Mouse (Mus musculus) neural tube, embryonic 11.5 days (tissue): Measurements from ENCODE around the gene Zfp260. TPM values are rescaled to one million over a fixed set of nuclear protein-coding genes. Genes with fewer than 3 reads are reported as not detected.
A peak's percentile ranks its signal among the peaks of the same experiment; 100 is the strongest.

Experiments used
- ATAC-seq: fragments of 200-750 bp; cut with Nextera tagmentation; 2 replicates; pipeline ENCODE4 v1.8.0; 2017; ENCODE audit warnings: moderate number of reproducible peaks, mild to moderate bottlenecking, moderate TSS enrichment, moderate library complexity; ENCODE audit not compliant: insufficient read depth, low FRiP score, low TSS enrichment
- DNase-seq: peaks from one replicate; pipeline ENCODE4 v3.0.0-alpha.2; 2015; ENCODE audit warnings: low spot score
- H3K27ac ChIP-seq: fragments of 300-500 bp; sonication (generic); 2 replicates; pipeline ENCODE4 v1.5.1; 2014; ENCODE audit warnings: low read depth, mild to moderate bottlenecking, low read length
- H3K27me3 ChIP-seq: fragments of 300-500 bp; sonication (generic); 2 replicates; pipeline ENCODE4 v1.6.1; 2014; ENCODE audit warnings: mild to moderate bottlenecking, low read length, mixed read lengths; ENCODE audit not compliant: control insufficient read depth, insufficient read depth
- H3K36me3 ChIP-seq: fragments of 300-500 bp; sonication (generic); 2 replicates; pipeline ENCODE4 v1.6.1; 2014; ENCODE audit warnings: mild to moderate bottlenecking, low read length, moderate library complexity, mixed read lengths; ENCODE audit not compliant: control insufficient read depth, insufficient read depth
- H3K4me1 ChIP-seq: fragments of 300-500 bp; sonication (generic); 2 replicates; pipeline ENCODE4 v1.6.1; 2014; ENCODE audit warnings: low read length, mixed read lengths; ENCODE audit not compliant: control insufficient read depth, insufficient read depth
- H3K4me2 ChIP-seq: fragments of 300-500 bp; sonication (generic); 2 replicates; pipeline ENCODE4 v1.6.1; 2014; ENCODE audit warnings: low read depth, mild to moderate bottlenecking, moderate library complexity
- H3K4me3 ChIP-seq: fragments of 300-500 bp; sonication (generic); 2 replicates; pipeline ENCODE4 v1.5.1; 2014; ENCODE audit warnings: low read depth, low read length
- H3K9ac ChIP-seq: fragments of 300-500 bp; sonication (generic); 2 replicates; pipeline ENCODE4 v1.6.1; 2014; ENCODE audit warnings: mild to moderate bottlenecking, low read length
- H3K9me3 ChIP-seq: fragments of 300-500 bp; sonication (generic); 2 replicates; pipeline ENCODE4 v1.6.1; 2016; ENCODE audit warnings: low read length; ENCODE audit not compliant: control insufficient read depth
- WGBS: fragments of 180-500 bp; shearing (Covaris S2); extraction: QIAGEN DNeasy Blood & Tissue Kit; methylation state at CpG from one replicate; pipeline ENCODE4 v1.1.7; 2014; 5-methylcytosine and 5-hydroxymethylcytosine counted together
- polyA plus RNA-seq: library from polyadenylated mRNA; unstranded; fragments of >200 nt; fragmentation: Nextera tagmentation; extraction: Ambion mirVana; gene quantifications from 2 replicates; pipeline ENCODE4 v1.2.1, GENCODE M21; 2014

Zfp260 gene
- 136 and 140 TPM in 2 replicates for polyA plus RNA-seq

GRCm38 (mm10) chr7:30094646-30095429 is at the start of gene Zfp260:
TSS of gene Zfp260 (plus strand) at chr7:30094777.
- under 1% methylated on average over 26 of the region's 26 CpGs for WGBS
- peak within 1 kb of the TSS; percentile 68 for H3K4me3 ChIP-seq
- H3K4me2 ChIP-seq = peak within 1 kb of the TSS; percentile 74
- peak; percentile 75 for ATAC-seq
- no peaks in the 10 kb centered on the region for H3K9me3 ChIP-seq
- no peaks in the 10 kb centered on the region for H3K4me1 ChIP-seq
- no peaks in the 10 kb centered on the region for H3K27me3 ChIP-seq
- peak; percentile 94 for DNase-seq
- H3K27ac ChIP-seq = peak within 1 kb of the TSS; percentile 94
- peak within 1 kb of the TSS; percentile 95 for H3K9ac ChIP-seq
- peaks cover 4% of the 10 kb centered on the region; the same call in 1 of the 2 replicates for H3K36me3 ChIP-seq

DNA sequence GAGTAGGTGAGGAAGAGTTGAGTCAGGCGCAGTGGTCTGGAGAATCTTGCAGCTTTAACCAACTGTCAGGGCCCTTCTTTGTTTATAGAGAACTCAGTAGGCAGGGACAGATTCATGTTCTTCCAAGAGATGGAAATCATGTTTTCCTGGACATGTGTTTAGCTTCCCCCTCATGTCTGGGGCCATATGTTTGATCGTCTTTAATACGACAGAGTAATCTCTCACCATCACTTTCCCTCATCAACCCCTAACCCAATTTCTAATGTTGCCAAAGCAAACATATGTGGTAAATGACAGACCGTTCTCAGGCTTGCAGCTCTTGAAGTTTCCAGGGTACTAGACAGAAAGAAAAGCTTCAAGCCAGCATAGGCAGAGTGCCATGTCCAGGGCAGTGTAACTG is 46.5 kb upstream of the Zfp260 start:
- no peaks in the 10 kb centered on the region for H3K9me3 ChIP-seq
- DNase-seq (no peak), ATAC-seq (no peak)

GRCm38 (mm10) chr7:30050882-30051548 is 43.6 kb upstream of the Zfp260 start, which contains the start of gene Zfp14:
TSS of gene Zfp14 (minus strand) at chr7:30051380.
- no peaks in the 10 kb centered on the region for H3K36me3 ChIP-seq
- peak within 1 kb of the TSS; percentile 70 for H3K9ac ChIP-seq
- no peaks in the 10 kb centered on the region for H3K9me3 ChIP-seq
- H3K4me1 ChIP-seq = no peaks in the 10 kb centered on the region
- H3K4me3 ChIP-seq = peak within 1 kb of the TSS; percentile 66
- ATAC-seq = peak; percentile 99
- H3K4me2 ChIP-seq = peak within 1 kb of the TSS; percentile 81
- H3K27me3 ChIP-seq = no peaks in the 10 kb centered on the region
- peak; percentile 91 for DNase-seq
- WGBS = under 1% methylated on average over 40 of the region's 40 CpGs
- H3K27ac ChIP-seq = peak within 1 kb of the TSS; percentile 81

More for the DNA sequence above, 46.5 kb upstream of the Zfp260 start:
- WGBS = 95% methylated on average over 4 of the region's 4 CpGs
- Histone ChIP-seq H3K9ac (no peak overlapping the region), H3K4me1 (no peaks in the 10 kb centered on the region), H3K27ac (no peak overlapping the region), H3K4me3 (no peak overlapping the region), H3K4me2 (no peak overlapping the region), H3K36me3 (no peaks in the 10 kb centered on the region), H3K27me3 (no peaks in the 10 kb centered on the region)

DNA sequence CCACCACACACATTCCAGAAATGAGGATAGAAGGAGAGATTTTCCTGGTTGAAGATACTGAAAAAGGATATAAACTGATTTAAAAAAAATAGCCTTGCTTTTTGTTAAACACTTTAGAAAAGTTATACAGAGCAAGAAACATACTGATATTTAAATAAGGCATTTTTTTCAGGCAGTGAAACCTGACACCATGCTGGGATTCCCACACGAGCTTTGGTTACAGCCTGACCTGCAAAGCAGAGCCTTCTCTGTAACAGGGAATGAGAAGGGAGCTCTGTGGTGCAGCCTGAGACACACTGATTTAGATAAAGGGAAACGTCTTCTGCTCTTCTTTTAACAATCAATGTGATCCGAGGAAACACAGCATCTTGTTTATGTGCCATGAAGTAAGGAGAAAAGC is 41.0 kb upstream of the Zfp260 start:
- Histone ChIP-seq H3K27ac (no peak overlapping the region), H3K9ac (no peak overlapping the region), H3K27me3 (no peaks in the 10 kb centered on the region), H3K4me1 (no peaks in the 10 kb centered on the region), H3K9me3 (no peaks in the 10 kb centered on the region), H3K36me3 (peaks cover 4% of the 10 kb centered on the region), H3K4me2 (no peak overlapping the region), H3K4me3 (no peak overlapping the region)
- 8% methylated on average over 3 of the region's 3 CpGs for WGBS
- ATAC-seq (no peak), DNase-seq (no peak)

GRCm38 (mm10) chr7:30060341-30060740 is 34.2 kb upstream of the Zfp260 start:
- Histone ChIP-seq H3K9me3 (no peaks in the 10 kb centered on the region), H3K4me3 (no peak overlapping the region), H3K4me2 (no peak overlapping the region), H3K36me3 (peaks cover 11% of the 10 kb centered on the region), H3K4me1 (no peaks in the 10 kb centered on the region), H3K27me3 (no peaks in the 10 kb centered on the region), H3K27ac (no peak overlapping the region), H3K9ac (no peak overlapping the region)
- WGBS = 88% methylated on average over 6 of the region's 6 CpGs
- DNase-seq (no peak), ATAC-seq (no peak)

GRCm38 (mm10) chr7:30062478-30062877 is 32.1 kb upstream of the Zfp260 start:
- Histone ChIP-seq H3K27me3 (no peaks in the 10 kb centered on the region), H3K27ac (no peak overlapping the region), H3K4me2 (no peak overlapping the region), H3K4me3 (no peak overlapping the region), H3K36me3 (peaks cover 7% of the 10 kb centered on the region; the same call in 1 of the 2 replicates), H3K9ac (no peak overlapping the region), H3K4me1 (no peaks in the 10 kb centered on the region), H3K9me3 (no peaks in the 10 kb centered on the region)
- DNase-seq (peak; percentile 40), ATAC-seq (no peak)
- 93% methylated on average over 5 of the region's 5 CpGs for WGBS

- H3K4me3 ChIP-seq = no peak overlapping the region
- no peak overlapping the region for H3K4me2 ChIP-seq
- peaks cover 4% of the 10 kb centered on the region; the same call in 1 of the 2 replicates for H3K36me3 ChIP-seq
- no peaks in the 10 kb centered on the region for H3K4me1 ChIP-seq
- no peak overlapping the region for H3K27ac ChIP-seq
- no peak for ATAC-seq
- no peaks in the 10 kb centered on the region for H3K27me3 ChIP-seq
- no peak for DNase-seq
- no peaks in the 10 kb centered on the region for H3K9me3 ChIP-seq
- WGBS = 83% methylated on average over 5 of the region's 5 CpGs
- no peak overlapping the region for H3K9ac ChIP-seq
Measured at GRCm38 (mm10) chr7:30064622-30065021, 30.0 kb upstream of the Zfp260 start.

DNA sequence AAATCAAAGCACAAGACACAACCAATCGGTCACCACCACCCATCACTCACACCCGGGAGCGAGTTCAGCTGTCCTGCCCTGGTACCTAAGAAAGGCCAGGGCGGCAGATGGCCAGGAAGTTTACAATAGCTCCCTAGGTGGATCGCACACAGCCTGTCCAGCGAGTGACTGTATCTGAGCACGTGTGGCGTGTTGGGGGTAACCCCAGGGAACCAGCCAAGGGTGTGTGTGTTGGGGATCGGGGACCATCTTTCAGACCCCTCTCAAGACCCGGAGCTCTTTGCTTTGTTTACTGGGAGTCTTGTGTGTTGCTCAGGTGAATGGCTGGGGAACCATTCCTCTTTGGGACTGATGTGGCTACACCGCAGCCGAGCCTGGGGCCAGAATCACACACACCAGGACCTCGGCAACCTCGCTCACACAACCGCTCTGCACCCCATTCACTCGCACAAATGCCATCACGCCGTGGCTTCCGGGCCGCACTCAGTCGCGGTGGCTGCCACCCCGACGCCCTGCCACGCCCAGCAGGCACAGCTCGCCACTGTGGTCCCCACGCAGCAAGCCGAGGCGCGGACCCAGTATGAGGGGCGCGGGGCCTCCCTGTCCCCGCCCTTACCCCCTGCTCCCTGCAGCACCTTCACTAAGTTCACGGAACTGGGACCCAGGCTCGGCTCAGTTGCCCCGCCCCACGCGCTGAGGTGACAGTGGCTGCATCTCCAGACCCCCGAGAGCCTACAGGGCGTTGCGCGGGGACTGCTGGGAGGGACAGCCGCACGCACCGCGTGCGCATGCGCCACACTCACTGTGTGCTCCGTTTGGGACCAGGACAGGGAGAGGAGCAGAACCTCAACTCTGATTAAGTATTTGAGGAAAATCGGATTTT is 22.2 kb upstream of the Zfp260 start, which contains the start of gene Zfp82:
Zfp82 (minus strand) TSS at position 755 of the 883 bp plus-strand sequence.
- ATAC-seq = peak; percentile 92
- Histone ChIP-seq H3K4me3 (peak within 1 kb of the TSS; percentile 76), H3K36me3 (no peaks in the 10 kb centered on the region), H3K9ac (peak within 1 kb of the TSS; percentile 79), H3K4me1 (peaks cover 2% of the 10 kb centered on the region; the same call in 1 of the 2 replicates), H3K9me3 (no peaks in the 10 kb centered on the region), H3K27ac (peak within 1 kb of the TSS; percentile 67; the same call in 1 of the 2 replicates), H3K27me3 (no peaks in the 10 kb centered on the region), H3K4me2 (peak within 1 kb of the TSS; percentile 90)
- under 1% methylated on average over 50 of the region's 50 CpGs for WGBS
- DNase-seq = peak; percentile 91
